Comparison of ENCODE assay signal across 8 mouse cellular contexts in the genomic region with DNA sequence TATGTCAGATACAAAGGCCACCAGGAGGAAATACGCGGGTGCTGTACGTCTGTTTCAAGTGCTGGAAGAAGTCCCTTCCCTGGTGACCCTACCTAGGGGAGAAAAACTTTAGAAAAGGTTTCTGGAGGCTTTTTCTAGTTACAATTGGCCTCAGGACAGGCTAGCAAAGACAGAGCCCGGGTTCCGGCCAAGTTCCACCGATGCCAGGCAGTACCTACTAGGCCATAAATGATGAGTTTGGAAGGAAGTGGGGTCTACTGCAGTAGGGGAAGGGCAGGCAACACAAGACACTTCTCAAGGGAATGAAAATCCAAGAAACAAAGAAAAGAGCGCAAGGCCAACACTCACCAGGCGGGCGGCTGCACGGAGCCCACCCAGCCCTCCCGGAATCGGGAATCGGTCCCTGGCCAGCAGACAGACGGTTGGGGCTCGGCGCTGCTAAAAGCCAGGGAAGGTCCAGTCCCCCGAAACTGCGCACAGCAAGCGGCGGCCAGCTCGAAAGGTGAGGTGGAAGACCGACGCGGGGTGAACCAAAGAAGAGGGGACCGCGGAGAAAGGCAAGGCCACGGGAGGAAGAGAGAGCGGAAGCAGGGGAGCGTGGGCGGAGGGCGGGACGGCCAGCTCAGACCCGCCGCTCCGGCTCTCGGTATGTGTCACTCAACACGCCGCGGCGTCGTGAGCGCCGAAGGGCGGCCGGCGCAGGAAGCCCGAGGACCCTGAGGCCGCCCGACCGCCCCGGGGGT. TPM values are rescaled to one million over a fixed set of nuclear protein-coding genes. Genes with fewer than 3 reads are reported as not detected.
DNase-seq lines count a peak whose midpoint lies in the region; ATAC-seq lines count a peak whose summit lies in the region.

No protein-coding gene starts in this region.

- H3K36me3 ChIP-seq in forebrain, embryonic 15.5 days = peaks cover 13% of the 10 kb centered on the region
- peaks cover 57% of the 10 kb centered on the region for H3K36me3 ChIP-seq in limb, embryonic 12.5 days
- peaks cover 49% of the 10 kb centered on the region for H3K36me3 ChIP-seq in midbrain, embryonic 13.5 days

- H3K9me3 ChIP-seq in forebrain, embryonic 15.5 days = no peaks in the 10 kb centered on the region
- H3K9me3 ChIP-seq in limb, embryonic 12.5 days = no peaks in the 10 kb centered on the region
- H3K9me3 ChIP-seq in midbrain, embryonic 13.5 days = no peaks in the 10 kb centered on the region

- H3K9ac ChIP-seq in forebrain, embryonic 15.5 days (replicated peaks) = peak overlapping the region; percentile 92
- peak overlapping the region; percentile 93 for H3K9ac ChIP-seq in limb, embryonic 12.5 days (replicated peaks)
- H3K9ac ChIP-seq in midbrain, embryonic 13.5 days (replicated peaks) = peak overlapping the region; percentile 97

- ATAC-seq in forebrain, embryonic 15.5 days (replicated peaks) = peak; percentile 84
- peak; percentile 76 for ATAC-seq in limb, embryonic 12.5 days (ENCODE audit: insufficient number of reproducible peaks, insufficient read depth, low FRiP score, low TSS enrichment, low read depth)
- peak; percentile 86 for ATAC-seq in midbrain, embryonic 13.5 days

- peak; percentile 81 for DNase-seq in embryo, embryonic 10 days (ENCODE audit: low spot score)
- DNase-seq in embryo, embryonic 11 days = no peak
- DNase-seq in thymus, adult 18-20 months = peak; percentile 65 to 75
- DNase-seq in thymus, postnatal 25 days = no peak
- no peak for DNase-seq in adipocyte (ENCODE audit: low spot score)

- WGBS in forebrain, embryonic 15.5 days = under 1% methylated on average over 40 of the region's 51 CpGs
- WGBS in limb, embryonic 12.5 days = under 1% methylated on average over 51 of the region's 51 CpGs
- under 1% methylated on average over 37 of the region's 51 CpGs for WGBS in midbrain, embryonic 13.5 days

- peak overlapping the region; percentile 95 for H3K27ac ChIP-seq in forebrain, embryonic 15.5 days (replicated peaks)
- H3K27ac ChIP-seq in limb, embryonic 12.5 days = peak overlapping the region; percentile 92
- H3K27ac ChIP-seq in midbrain, embryonic 13.5 days = peak overlapping the region; percentile 94

- H3K4me1 ChIP-seq in forebrain, embryonic 15.5 days = peaks cover 47% of the 10 kb centered on the region
- H3K4me1 ChIP-seq in limb, embryonic 12.5 days (replicated peaks) = peaks cover 50% of the 10 kb centered on the region
- peaks cover 64% of the 10 kb centered on the region for H3K4me1 ChIP-seq in midbrain, embryonic 13.5 days (replicated peaks)

- peak overlapping the region; percentile 89 for H3K4me2 ChIP-seq in forebrain, embryonic 15.5 days (replicated peaks)
- peak overlapping the region; percentile 76 for H3K4me2 ChIP-seq in limb, embryonic 12.5 days
- H3K4me2 ChIP-seq in midbrain, embryonic 13.5 days (replicated peaks) = peak overlapping the region; percentile 93

- H3K4me3 ChIP-seq in forebrain, embryonic 15.5 days = peak overlapping the region; percentile 95
- peak overlapping the region; percentile 79 for H3K4me3 ChIP-seq in limb, embryonic 12.5 days (replicated peaks)
- peak overlapping the region; percentile 94 for H3K4me3 ChIP-seq in midbrain, embryonic 13.5 days (replicated peaks)

- no peaks in the 10 kb centered on the region for H3K27me3 ChIP-seq in forebrain, embryonic 15.5 days
- H3K27me3 ChIP-seq in limb, embryonic 12.5 days = no peaks in the 10 kb centered on the region
- H3K27me3 ChIP-seq in midbrain, embryonic 13.5 days = no peaks in the 10 kb centered on the region

RNA-seq across cellular contexts. Expression of gene Cdca4, which starts 0.6 kb away (rescaled TPM):
- polyA plus RNA-seq in forebrain, embryonic 15.5 days (2015; fragmentation: Nextera tagmentation; extraction: Ambion mirVana) = 81.3 and 82.0 TPM in 2 replicates
- polyA plus RNA-seq in limb, embryonic 12.5 days (2016; fragmentation: Nextera tagmentation; extraction: Ambion mirVana) = 166 TPM in 2 replicates
- 82.7 and 85.0 TPM in 2 replicates for polyA plus RNA-seq in midbrain, embryonic 13.5 days (2015; fragmentation: Nextera tagmentation; extraction: Ambion mirVana)

RNA-seq across cellular contexts. Expression of gene Clba1, which starts 19.9 kb away (rescaled TPM):
- polyA plus RNA-seq in forebrain, embryonic 15.5 days (2015; fragmentation: Nextera tagmentation; extraction: Ambion mirVana) = 16.9 and 18.5 TPM in 2 replicates
- 9.2 and 9.3 TPM in 2 replicates for polyA plus RNA-seq in limb, embryonic 12.5 days (2016; fragmentation: Nextera tagmentation; extraction: Ambion mirVana)
- 19.4 and 22.7 TPM in 2 replicates for polyA plus RNA-seq in midbrain, embryonic 13.5 days (2015; fragmentation: Nextera tagmentation; extraction: Ambion mirVana)

RNA-seq across cellular contexts. Expression of gene Ahnak2, which starts 26.2 kb away (rescaled TPM):
- 0.92 and 1.1 TPM in 2 replicates for polyA plus RNA-seq in forebrain, embryonic 15.5 days (2015; fragmentation: Nextera tagmentation; extraction: Ambion mirVana)
- 0.23 and 0.26 TPM in 2 replicates for polyA plus RNA-seq in limb, embryonic 12.5 days (2016; fragmentation: Nextera tagmentation; extraction: Ambion mirVana)
- 0.31 and 0.37 TPM in 2 replicates for polyA plus RNA-seq in midbrain, embryonic 13.5 days (2015; fragmentation: Nextera tagmentation; extraction: Ambion mirVana)

RNA-seq across cellular contexts. Expression of gene Gpr132, which starts 39.4 kb away (rescaled TPM):
- polyA plus RNA-seq in forebrain, embryonic 15.5 days (2015; fragmentation: Nextera tagmentation; extraction: Ambion mirVana) = not detected in 2 replicates
- polyA plus RNA-seq in limb, embryonic 12.5 days (2016; fragmentation: Nextera tagmentation; extraction: Ambion mirVana) = 0.08 TPM in 1 of 2 replicates, not detected in the other
- polyA plus RNA-seq in midbrain, embryonic 13.5 days (2015; fragmentation: Nextera tagmentation; extraction: Ambion mirVana) = not detected in 2 replicates

Comparison
In these comparisons a context has a peak if more than half of its experiments do, and no peak if none do; other contexts are left out.
1. DNase-seq: peak in embryo, embryonic 10 days (single experiment) and thymus, adult 18-20 months (2 of 2); none in embryo, embryonic 11 days (single experiment), thymus, postnatal 25 days (single experiment) and adipocyte (single experiment).
2. Peak in every context shown above with its lines, with median percentiles within 50 percentile points of each other: ATAC-seq, H3K27ac ChIP-seq, H3K4me2 ChIP-seq, H3K4me3 ChIP-seq and H3K9ac ChIP-seq.